Mouse (Mus musculus): ENCODE data around the gene Gm3139. TPM values are rescaled to one million over a fixed set of nuclear protein-coding genes. Genes with fewer than 3 reads are reported as not detected.

The Gm3139 gene
- polyA plus RNA-seq (2017; shearing (Covaris generic)) = 0.73 TPM

DNA sequence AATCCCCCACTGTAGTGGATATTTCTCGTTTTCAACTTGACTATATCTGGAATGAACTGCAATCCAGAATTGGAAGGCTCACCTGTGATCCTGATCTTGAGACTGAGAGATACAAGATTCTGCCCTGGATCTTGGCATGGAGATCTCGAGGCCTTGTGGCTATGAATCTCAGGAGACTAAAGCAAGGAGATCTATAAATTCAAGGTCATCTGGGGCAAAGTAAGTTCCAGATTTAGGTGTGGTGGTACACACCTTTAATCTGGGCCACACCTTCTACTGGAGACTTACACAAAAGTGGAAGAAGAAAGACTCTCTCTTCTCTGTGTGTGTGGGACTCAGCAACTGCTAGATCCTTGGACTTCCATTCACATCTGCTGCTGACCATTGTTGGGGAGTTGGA lies at the start of gene Gm3139:
TSS of gene Gm3139 (plus strand) at position 301 of the 400 bp plus-strand sequence.

Other genes starting within 250 kb of the Gm3139 start
- gene A430089I19Rik, start 219.5 kb upstream of the Gm3139 start, polyA plus RNA-seq (2017; shearing (Covaris generic)) = not detected
- gene Gm6502, start 211.9 kb upstream of the Gm3139 start, polyA plus RNA-seq (2017; shearing (Covaris generic)) = not detected
- not detected for gene AA792892, start 186.5 kb upstream of the Gm3139 start, polyA plus RNA-seq (2017; shearing (Covaris generic))
- gene Gm7682, start 80.5 kb upstream of the Gm3139 start, polyA plus RNA-seq (2017; shearing (Covaris generic)) = not detected
- not detected for gene Gm3147, start 90.1 kb downstream of the Gm3139 start, polyA plus RNA-seq (2017; shearing (Covaris generic))
- gene Gm6509, start 97.7 kb downstream of the Gm3139 start, polyA plus RNA-seq (2017; shearing (Covaris generic)) = 0.44 TPM
- gene Gm6205, start 122.1 kb downstream of the Gm3139 start, polyA plus RNA-seq (2017; shearing (Covaris generic)) = not detected

Measured in naive thymus-derived CD4-positive, alpha-beta T cell, adult 5 months (primary cell).